Mouse (Mus musculus) thymus, postnatal 14 days (tissue): ENCODE results near the gene Usp24.
A peak's percentile ranks its signal among the peaks of the same experiment; 100 is the strongest.
"Not testable (repeated sequence)": the region's sequence is repeated elsewhere in the genome, so short reads cannot be mapped to it uniquely, and the experiment has no call there.

Experiments
- DNase-seq: peaks from one replicate; pipeline ENCODE4 v3.0.0; 2021

Gene Usp24

DNA sequence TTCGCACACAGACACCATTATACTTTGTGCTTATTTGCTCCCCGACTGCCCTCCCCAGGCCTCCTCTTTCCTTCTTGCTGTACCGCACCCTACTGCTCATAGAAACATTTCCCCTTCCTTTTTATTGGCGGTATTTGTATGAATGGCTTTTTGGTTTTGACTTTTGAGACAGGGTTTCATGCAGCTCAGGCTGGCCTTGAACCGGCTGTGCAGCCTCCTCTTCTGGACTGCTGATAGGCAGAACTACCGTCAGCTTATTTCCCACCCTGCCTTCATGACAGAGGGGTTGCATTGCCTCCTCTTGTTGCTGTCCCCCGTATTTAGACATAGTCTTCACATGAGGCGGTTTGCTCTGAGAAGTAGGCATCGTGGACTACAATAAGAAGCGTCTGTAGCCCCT is 6.8 kb downstream of the Usp24 start:
- no peak for DNase-seq

DNA sequence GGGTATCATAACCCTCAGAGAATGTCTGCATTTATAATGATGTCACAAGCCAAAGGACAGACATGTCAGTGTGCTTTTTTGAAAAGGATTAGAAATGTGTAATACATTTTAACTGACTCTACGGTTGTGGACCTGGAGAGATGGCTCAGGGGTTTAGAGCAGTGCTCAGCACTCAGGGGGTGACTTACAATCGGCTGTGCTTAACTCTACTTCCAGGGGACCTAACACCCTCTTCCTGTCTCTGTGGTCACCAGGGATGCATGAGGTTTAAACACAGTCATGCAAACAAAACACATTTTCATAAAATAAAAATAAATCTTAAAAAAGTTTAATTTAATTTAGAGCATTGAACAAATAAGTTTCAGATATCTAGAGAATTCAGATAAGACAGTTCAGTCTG is 7.3 kb downstream of the Usp24 start:
- DNase-seq: peak; percentile 37

- DNase-seq: no peak
These were observed 11.4 kb downstream of the Usp24 start for GRCm38 (mm10) chr4:106327436-106327835.

DNA sequence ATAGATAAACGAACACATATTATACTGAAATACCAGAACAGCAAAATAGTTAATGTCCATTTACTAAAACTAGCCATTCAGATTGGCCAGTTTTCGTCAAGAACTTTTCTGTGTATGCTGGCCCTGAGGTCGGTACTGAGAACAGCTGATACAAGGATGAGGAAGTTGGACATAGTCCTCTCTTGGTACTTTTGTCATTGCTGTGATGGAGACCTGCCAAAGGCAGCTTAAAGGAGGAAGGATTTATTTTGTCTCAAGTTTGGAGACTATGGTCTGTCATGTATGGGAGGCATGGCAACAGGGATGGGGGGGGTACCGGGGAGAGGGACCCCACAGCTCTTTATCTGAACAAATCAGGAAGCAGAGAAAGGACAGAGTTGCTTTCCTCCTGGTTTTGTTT is 12.7 kb downstream of the Usp24 start:
- DNase-seq: no peak

DNA sequence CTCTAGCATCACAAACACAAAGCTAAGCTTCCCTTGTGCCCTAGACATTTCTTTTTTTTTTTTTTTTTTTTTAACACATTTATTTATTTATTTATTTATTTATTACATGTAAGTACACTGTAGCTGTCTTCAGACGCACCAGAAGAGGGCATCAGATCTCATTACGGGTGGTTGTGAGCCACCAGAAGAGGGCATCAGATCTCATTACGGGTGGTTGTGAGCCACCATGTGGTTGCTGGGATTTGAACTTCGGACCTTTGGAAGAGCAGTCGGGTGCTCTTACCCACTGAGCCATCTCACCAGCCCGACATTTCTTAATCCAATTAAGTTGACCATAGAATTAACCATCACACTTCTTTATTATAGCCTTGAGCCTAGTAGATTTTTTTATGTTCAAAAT is 13.2 kb downstream of the Usp24 start:
- DNase-seq: peak; percentile 19

GRCm38 (mm10) chr4:106330371-106330819 is 14.4 kb downstream of the Usp24 start:
- DNase-seq: no peak

DNA sequence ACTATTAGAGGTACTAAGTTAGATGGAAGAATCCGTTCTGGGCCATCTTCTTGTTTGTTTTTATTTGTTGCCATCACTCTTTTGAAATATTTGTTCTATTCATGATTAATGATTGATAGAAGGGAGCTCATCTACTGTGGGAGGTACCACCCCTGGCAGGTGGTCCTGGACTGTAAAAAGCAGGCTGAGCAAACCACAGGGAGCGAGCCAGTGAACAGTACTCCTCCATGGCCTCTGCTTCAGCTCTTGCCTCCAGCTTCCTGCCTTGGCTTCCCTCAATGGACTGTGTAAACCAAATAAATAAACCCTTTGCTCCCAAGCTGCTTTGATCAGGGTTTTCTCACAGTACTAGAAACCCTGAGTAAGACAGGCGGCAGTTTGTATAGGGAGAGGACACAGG is 17.1 kb downstream of the Usp24 start:
- DNase-seq: no peak

- no peak for DNase-seq
These were observed 17.6 kb downstream of the Usp24 start for GRCm38 (mm10) chr4:106333584-106333983.

GRCm38 (mm10) chr4:106335858-106336257 is 19.8 kb downstream of the Usp24 start:
- DNase-seq: no peak

- no peak for DNase-seq
These were observed 31.7 kb downstream of the Usp24 start for GRCm38 (mm10) chr4:106347664-106348063.

DNA sequence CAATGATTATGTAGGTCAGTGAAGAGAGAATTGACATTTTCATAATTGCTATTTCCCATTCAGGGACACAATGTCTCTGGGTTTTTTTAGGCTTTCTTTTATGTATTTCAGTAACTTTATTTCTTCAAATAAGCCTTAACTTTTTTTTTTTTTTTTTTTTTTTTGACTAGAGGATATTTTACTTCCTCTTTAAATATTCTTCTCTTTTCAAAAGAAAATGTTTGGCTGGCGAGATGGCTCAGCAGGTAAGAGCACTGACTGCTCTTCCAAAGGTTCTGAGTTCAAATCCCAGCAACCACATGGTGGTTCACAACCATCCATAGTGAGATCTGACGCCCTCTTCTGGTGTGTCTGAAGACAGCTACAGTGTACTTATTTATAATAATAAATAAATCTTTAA is 39.0 kb downstream of the Usp24 start:
- DNase-seq: not testable (repeated sequence)

- DNase-seq: no peak
These were observed 54.0 kb downstream of the Usp24 start for GRCm38 (mm10) chr4:106370013-106370412.

DNA sequence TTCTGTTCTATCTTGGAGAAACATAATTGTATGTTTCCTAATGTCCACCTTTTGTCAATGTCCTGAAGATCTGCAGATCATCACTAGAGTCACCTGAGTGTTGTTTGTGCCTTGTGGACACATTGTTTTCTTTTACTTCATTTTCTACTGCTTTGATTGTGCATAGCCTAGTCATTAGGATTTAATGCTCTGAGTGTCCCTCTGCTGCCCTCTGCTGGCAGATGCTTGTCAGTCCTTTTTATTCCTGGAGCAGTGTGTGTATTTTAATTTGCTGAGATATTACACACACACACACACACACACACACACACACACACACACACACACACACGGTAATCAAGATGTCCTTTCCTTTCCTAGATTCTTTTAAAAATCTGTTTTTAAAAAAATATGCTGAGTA is 59.8 kb downstream of the Usp24 start:
- DNase-seq: peak; percentile 77

DNA sequence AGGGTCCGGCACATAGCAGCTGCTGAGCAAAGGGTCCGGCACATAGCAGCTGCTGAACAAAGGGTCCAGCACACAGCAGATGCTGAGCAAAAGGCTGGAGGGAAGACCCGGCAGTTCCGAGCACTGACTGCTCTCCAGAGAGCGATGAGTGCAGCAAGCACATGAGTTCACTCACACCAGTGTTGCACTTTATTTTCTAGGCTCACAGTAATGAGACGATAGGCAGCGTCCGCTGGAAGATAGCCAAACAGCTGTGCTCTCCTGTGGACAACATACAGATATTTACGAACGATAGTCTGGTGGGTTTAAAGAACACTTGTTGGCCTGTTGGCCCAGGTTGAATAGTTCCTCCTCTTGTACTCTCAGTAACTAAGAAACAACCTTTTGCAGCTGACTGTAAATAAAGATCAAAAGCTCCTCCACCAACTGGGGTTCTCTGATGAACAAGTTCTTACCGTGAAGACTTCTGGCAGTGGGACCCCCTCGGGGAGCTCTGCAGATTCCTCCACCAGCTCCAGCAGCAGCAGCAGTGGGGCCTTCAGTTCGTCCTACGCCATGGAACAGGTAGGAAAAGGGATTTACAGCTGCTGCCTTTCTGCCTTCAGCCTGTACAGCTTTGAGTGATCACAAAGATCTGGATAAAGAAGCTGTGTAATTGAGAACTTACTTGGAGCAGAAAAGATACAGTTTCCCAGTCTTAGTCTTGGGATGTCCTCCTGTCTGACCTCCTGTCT is 63.0 kb downstream of the Usp24 start:
- no peak for DNase-seq

GRCm38 (mm10) chr4:106381131-106381530 is 65.1 kb downstream of the Usp24 start:
- no peak for DNase-seq

DNA sequence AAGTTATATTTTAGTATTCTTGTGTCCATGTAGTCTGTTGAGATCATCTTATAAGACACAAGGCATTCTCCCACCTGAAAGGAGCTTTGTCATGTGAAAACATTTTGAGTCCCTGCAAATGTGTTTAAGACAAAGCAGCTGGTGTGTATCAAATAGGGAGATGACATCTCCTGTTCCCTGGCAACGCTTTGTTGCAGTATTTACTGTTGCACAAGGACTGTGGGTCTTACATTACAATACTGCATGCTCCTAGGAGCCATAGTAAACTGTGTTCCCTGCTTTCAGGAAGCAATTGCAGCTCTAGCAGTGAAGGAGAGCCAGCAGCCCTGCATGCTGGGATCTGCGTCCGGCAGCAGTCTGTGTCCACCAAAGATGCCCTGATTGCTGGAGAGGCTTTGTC is 73.9 kb downstream of the Usp24 start:
- DNase-seq: no peak

- DNase-seq: no peak
These were observed 93.6 kb downstream of the Usp24 start for GRCm38 (mm10) chr4:106409621-106410020.

GRCm38 (mm10) chr4:106419256-106419655 is 103.2 kb downstream of the Usp24 start:
- DNase-seq: no peak

GRCm38 (mm10) chr4:106419791-106420190 is 103.8 kb downstream of the Usp24 start:
- no peak for DNase-seq

DNA sequence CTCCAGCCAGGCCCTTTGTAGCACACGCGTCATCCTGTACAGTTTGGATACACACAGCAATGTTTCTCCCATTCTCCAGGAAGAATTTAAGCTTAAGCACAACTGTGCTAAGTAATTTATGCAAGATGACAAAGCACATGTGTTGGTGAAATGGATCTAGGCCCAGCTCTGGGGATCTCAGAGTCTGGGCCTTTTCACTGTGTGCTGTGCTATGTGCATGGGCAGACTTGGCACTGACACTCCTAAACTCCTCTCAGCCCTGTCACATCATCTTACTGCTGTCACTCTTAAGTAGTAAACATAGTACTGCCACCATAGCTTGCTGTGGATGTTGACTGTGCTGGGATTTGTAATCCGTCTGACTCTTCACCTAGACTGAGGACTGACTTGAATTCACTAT is 106.6 kb downstream of the Usp24 start:
- DNase-seq: no peak

- no peak for DNase-seq
These were observed 108.5 kb downstream of the Usp24 start for GRCm38 (mm10) chr4:106424560-106424959.

DNA sequence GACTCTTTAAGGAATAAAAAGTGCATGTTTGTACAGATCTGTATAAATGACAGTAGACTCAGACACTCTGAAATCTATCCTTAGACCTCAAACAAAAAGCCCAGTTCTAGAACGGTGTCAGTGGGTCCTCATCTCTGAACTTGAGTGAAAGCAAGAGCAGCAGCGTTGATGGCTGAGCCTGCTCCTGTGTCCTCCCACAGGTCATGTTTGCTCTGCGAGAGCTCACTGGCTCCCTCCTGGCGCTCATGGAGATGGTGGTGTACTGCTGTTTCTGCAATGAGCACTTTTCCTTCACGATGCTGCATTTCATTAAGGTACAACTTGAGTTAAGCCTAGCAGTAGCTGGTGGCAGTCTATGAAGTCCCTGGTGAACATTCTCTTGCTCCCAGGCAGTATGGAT is 110.3 kb downstream of the Usp24 start:
- no peak for DNase-seq

DNA sequence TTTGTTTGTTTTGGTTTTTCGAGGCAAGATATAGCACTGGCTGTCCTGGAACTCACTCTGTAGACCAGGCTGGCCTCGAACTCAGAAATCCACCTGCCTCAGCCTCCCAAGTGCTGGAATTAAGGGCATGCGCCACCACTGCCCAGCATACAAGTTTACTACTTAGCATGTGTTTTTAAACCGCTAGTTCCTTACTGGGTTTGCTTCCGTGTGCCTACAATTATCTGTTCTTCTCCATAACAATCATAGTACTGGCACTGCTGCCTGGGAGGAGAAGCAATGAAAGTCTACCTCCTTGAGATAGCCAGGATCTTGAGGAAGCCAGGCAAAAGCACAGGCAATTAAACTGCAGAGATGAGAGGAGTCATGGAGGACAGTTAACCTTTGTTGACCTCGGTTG is 112.6 kb downstream of the Usp24 start:
- DNase-seq: no peak

DNA sequence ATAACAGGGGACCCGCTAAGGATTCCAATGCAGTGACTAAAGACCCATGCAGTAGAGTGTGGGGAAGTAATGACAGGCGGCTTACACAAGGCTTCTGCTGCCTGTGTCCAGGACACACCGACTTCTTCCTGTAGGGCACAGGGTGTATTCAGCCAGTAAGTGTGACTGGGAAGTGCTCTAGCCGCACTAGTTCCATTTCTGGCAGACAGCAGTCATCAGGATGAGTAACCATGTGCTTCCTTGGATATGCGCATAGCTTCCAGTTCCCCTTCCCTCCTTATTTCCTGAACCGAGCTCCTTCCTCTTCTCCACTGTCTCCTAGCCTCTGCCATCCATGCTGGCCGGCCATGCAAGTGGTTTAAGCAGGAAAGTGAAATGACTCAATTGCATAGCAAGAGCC is 113.1 kb downstream of the Usp24 start:
- DNase-seq: no peak

- no peak for DNase-seq
These were observed 114.4 kb downstream of the Usp24 start for GRCm38 (mm10) chr4:106430431-106430830.
